Mouse (Mus musculus): ENCODE results near the gene Shroom3. TPM values are rescaled to one million over a fixed set of nuclear protein-coding genes. Genes with fewer than 3 reads are reported as not detected.

Gene Shroom3
- polyA plus RNA-seq (2014; fragmentation: Nextera tagmentation; extraction: Ambion mirVana), result 5.6 and 6.9 TPM in 2 replicates

DNA sequence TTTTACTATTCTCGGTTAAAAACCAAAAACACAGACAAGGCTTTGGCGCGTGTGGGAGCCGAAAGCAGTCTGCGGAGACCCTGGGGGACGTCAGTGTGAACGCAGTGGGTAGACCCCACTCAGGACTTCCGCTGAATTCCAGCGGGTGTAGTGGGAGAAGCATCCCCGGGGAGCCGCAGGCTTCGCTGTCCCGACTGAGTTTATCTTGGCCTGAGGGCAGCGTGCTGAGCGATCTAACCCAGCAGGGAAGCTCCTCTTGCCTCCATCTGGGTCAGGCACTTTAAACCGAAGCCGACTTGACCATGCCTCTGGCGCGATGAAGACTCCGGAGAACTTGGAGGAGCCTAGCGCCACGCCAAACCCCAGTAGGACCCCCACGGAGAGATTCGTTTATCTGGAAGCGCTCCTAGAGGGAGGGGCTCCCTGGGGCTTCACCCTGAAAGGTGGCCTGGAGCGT lies at the start of gene Shroom3:
Shroom3 (plus strand) TSS at position 85 of the 457 bp plus-strand sequence.
- Histone ChIP-seq H3K9me3 (ENCODE audit: low read depth, low read length) (no peaks in the 10 kb centered on the region), H3K4me1 (ENCODE audit: insufficient read depth) (peaks cover 5% of the 10 kb centered on the region; the same call in 1 of the 2 replicates), H3K27ac (ENCODE audit: low read depth) (peak within 1 kb of the TSS; percentile 60), H3K36me3 (ENCODE audit: insufficient read depth) (no peaks in the 10 kb centered on the region), H3K4me3 (ENCODE audit: low read depth, low read length) (peak within 1 kb of the TSS; percentile 48), H3K27me3 (ENCODE audit: insufficient read depth, low read length) (peaks cover 6% of the 10 kb centered on the region), H3K4me2 (peak within 1 kb of the TSS; percentile 95), H3K9ac (peak within 1 kb of the TSS; percentile 50)
- under 1% methylated on average over 26 of the region's 26 CpGs for WGBS
- no peak for TF ChIP-seq CTCF (IDR thresholded peaks at IDR 0.05; ENCODE audit: low read depth)
- DNase-seq (peak; percentile 77), ATAC-seq (ENCODE audit: insufficient read depth) (peak; percentile 41; the same call in 1 of the 2 replicates)

DNA sequence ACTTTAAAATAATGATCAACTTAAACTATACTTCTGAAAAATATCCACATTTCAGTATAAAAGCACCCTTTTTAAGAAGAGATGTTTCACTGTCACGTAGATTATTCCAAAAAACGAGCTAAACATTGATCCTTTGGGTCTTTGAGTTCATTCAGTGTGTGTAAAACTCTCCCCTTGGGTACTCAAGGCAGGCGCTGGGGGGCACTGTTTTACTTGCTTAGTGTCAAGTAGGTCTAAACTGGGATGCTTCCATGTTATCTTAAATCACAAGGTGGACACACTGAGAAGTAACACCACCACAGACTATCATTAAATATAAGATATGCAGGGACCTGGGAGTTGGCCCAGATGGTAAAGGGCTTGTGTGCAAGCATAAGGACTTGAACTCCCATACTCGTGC lies 49.7 kb upstream of the Shroom3 start:
- ATAC-seq (ENCODE audit: insufficient read depth) (no peak), DNase-seq (peak; percentile 15)
- peak; percentile 12; the same call in 1 of the 2 replicates for TF ChIP-seq CTCF (IDR thresholded peaks at IDR 0.05; ENCODE audit: low read depth)
- H3K27ac ChIP-seq (ENCODE audit: low read depth), result no peak overlapping the region
- 55% methylated on average over 4 of the region's 4 CpGs for WGBS
- no peaks in the 10 kb centered on the region for H3K27me3 ChIP-seq (ENCODE audit: insufficient read depth, low read length)
- H3K9ac ChIP-seq, result no peak overlapping the region
- no peaks in the 10 kb centered on the region for H3K36me3 ChIP-seq (ENCODE audit: insufficient read depth)
- 0 out of 2 replicates have a peak, but pooled peaks cover 3% of the 10 kb centered on the region for H3K4me1 ChIP-seq (ENCODE audit: insufficient read depth)
- no peak overlapping the region for H3K4me3 ChIP-seq (ENCODE audit: low read depth, low read length)
- no peaks in the 10 kb centered on the region for H3K9me3 ChIP-seq (ENCODE audit: low read depth, low read length)
- H3K4me2 ChIP-seq, result no peak overlapping the region

DNA sequence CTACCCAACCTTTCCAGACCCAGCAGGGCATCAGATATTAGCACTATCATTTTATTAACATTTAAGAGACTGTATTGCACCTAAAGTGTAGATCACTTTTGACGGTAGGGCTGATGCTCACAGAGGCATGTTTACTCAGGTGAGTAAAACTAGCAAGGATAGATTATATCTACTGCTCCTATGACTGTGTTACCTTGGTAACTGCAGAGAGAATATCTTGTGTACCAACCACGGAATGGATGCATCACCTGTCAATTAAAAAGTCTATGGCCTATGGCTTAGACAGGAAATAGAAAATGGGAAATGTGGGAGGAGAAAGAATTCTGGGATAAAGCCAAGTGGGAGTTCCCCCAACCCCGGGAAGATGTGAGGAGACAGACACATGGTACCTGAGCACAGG lies 48.3 kb upstream of the Shroom3 start:
- no peak overlapping the region for H3K9ac ChIP-seq
- H3K4me1 ChIP-seq (ENCODE audit: insufficient read depth), result no peaks in the 10 kb centered on the region
- H3K27ac ChIP-seq (ENCODE audit: low read depth), result no peak overlapping the region
- no peak overlapping the region for H3K4me3 ChIP-seq (ENCODE audit: low read depth, low read length)
- no peak for DNase-seq
- no peaks in the 10 kb centered on the region for H3K36me3 ChIP-seq (ENCODE audit: insufficient read depth)
- TF ChIP-seq CTCF (IDR thresholded peaks at IDR 0.05; ENCODE audit: low read depth), result no peak
- H3K9me3 ChIP-seq (ENCODE audit: low read depth, low read length), result no peaks in the 10 kb centered on the region
- H3K4me2 ChIP-seq, result no peak overlapping the region
- no peaks in the 10 kb centered on the region for H3K27me3 ChIP-seq (ENCODE audit: insufficient read depth, low read length)
- no peak for ATAC-seq (ENCODE audit: insufficient read depth)
- WGBS, result 58% methylated on average over 3 of the region's 3 CpGs

DNA sequence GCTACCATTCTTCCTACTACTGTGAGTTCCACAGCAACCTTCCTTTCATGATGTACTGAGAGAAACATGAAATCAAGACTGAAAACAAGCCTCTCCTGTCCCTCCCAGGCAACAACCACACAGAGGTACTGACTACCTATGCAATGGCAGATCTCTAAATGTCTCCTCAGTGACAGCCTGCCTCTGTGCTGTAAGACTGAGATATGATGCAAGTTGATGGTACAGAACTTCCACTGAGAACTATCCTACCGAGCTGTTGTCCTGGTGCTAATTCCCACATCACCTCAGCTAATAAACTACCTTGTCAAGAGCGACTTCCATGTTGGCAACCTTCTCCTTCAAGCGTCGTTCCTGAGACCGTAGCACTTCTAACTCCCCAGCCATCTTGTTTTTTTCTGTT lies 47.3 kb upstream of the Shroom3 start:
- WGBS, result 75% methylated on average over 5 of the region's 5 CpGs
- ATAC-seq (ENCODE audit: insufficient read depth), result no peak
- no peak overlapping the region for H3K9ac ChIP-seq
- no peak overlapping the region for H3K27ac ChIP-seq (ENCODE audit: low read depth)
- H3K27me3 ChIP-seq (ENCODE audit: insufficient read depth, low read length), result no peaks in the 10 kb centered on the region
- H3K4me1 ChIP-seq (ENCODE audit: insufficient read depth), result no peaks in the 10 kb centered on the region
- H3K4me2 ChIP-seq, result no peak overlapping the region
- TF ChIP-seq CTCF (IDR thresholded peaks at IDR 0.05; ENCODE audit: low read depth), result no peak
- no peak for DNase-seq
- no peaks in the 10 kb centered on the region for H3K36me3 ChIP-seq (ENCODE audit: insufficient read depth)
- H3K4me3 ChIP-seq (ENCODE audit: low read depth, low read length), result no peak overlapping the region
- no peaks in the 10 kb centered on the region for H3K9me3 ChIP-seq (ENCODE audit: low read depth, low read length)

DNA sequence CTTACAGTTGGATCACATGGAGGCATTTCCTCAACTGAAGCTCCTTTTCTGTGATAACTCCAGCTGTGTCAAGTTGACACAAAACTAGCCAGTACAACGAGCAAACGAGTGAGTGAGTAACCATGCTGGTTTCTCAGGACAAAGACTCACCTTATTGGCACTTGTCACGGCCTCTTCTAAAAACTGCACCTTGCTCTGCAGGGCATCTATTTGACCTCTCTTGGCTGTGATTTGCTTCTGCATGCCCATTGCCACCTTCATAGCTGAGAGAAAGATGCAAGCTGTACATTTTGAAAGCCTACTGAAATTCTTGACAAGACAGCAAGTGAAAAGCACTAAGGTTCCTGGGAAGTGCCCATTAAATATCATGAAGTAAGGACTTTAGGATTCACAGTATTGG lies 42.4 kb upstream of the Shroom3 start:
- H3K36me3 ChIP-seq (ENCODE audit: insufficient read depth), result no peaks in the 10 kb centered on the region
- no peak for DNase-seq

DNA sequence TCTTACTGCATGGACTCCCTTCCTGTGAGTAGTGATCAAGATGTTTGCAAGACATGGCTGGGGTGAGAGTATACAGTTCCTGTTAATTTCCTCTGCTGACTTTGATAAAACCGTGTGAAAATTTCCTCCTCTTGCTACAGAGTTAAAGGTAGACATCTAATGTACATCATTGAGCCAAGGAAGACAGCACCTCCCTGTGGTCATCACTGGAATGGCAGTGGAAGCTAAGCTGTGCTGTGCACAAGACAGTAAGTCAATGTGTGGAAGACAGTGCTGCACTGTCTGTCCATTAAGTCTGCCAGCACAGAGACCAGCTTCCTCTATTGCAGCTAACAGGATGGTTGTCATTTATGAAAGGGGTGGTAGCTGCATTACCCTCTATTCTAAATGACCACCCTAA lies 27.0 kb upstream of the Shroom3 start:
- H3K27ac ChIP-seq (ENCODE audit: low read depth), result no peak overlapping the region
- ATAC-seq (ENCODE audit: insufficient read depth), result peak; percentile 47; the same call in 1 of the 2 replicates
- H3K4me3 ChIP-seq (ENCODE audit: low read depth, low read length), result no peak overlapping the region
- no peak overlapping the region for H3K4me2 ChIP-seq
- no peak overlapping the region for H3K9ac ChIP-seq
- H3K27me3 ChIP-seq (ENCODE audit: insufficient read depth, low read length), result no peaks in the 10 kb centered on the region
- DNase-seq, result peak; percentile 92
- 8% methylated on average over 1 of the region's 1 CpGs for WGBS
- peak; percentile 93 for TF ChIP-seq CTCF (IDR thresholded peaks at IDR 0.05; ENCODE audit: low read depth)
- H3K4me1 ChIP-seq (ENCODE audit: insufficient read depth), result no peaks in the 10 kb centered on the region
- H3K9me3 ChIP-seq (ENCODE audit: low read depth, low read length), result no peaks in the 10 kb centered on the region
- peaks cover 5% of the 10 kb centered on the region; the same call in 1 of the 2 replicates for H3K36me3 ChIP-seq (ENCODE audit: insufficient read depth)

More for the DNA sequence above, 42.4 kb upstream of the Shroom3 start:
- ATAC-seq (ENCODE audit: insufficient read depth), result no peak
- Histone ChIP-seq H3K27ac (ENCODE audit: low read depth) (no peak overlapping the region), H3K4me2 (no peak overlapping the region), H3K9ac (no peak overlapping the region), H3K4me3 (ENCODE audit: low read depth, low read length) (no peak overlapping the region), H3K27me3 (ENCODE audit: insufficient read depth, low read length) (no peaks in the 10 kb centered on the region), H3K4me1 (ENCODE audit: insufficient read depth) (no peaks in the 10 kb centered on the region), H3K9me3 (ENCODE audit: low read depth, low read length) (no peaks in the 10 kb centered on the region)
- TF ChIP-seq CTCF (IDR thresholded peaks at IDR 0.05; ENCODE audit: low read depth), result no peak
- WGBS, result 79% methylated on average over 3 of the region's 3 CpGs

DNA sequence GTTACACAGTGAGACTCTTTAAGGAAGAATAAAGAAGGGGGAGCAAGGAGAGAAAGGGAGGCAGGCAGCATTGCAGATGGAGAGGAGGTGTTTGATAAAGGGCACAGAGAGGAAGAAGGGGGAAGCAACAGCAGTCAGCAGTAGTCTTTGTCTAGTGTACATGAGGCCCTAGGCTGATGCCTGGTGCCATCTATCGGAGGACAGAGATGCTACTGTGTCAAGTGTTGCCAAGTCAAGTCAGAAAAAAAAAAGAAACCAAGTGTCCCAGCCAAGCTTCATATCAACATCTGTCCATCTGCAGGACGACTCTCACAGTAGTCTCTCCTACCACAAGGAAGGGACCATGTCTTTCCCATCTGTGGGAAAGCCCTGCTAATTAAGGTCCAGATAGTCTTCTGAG lies 18.9 kb upstream of the Shroom3 start:
- WGBS, result 48% methylated on average over 2 of the region's 2 CpGs
- Histone ChIP-seq H3K4me1 (ENCODE audit: insufficient read depth) (no peaks in the 10 kb centered on the region), H3K4me2 (no peak overlapping the region), H3K9ac (no peak overlapping the region), H3K36me3 (ENCODE audit: insufficient read depth) (peaks cover 5% of the 10 kb centered on the region; the same call in 1 of the 2 replicates), H3K27ac (ENCODE audit: low read depth) (no peak overlapping the region), H3K9me3 (ENCODE audit: low read depth, low read length) (no peaks in the 10 kb centered on the region), H3K27me3 (ENCODE audit: insufficient read depth, low read length) (no peaks in the 10 kb centered on the region), H3K4me3 (ENCODE audit: low read depth, low read length) (no peak overlapping the region)
- 0 out of 2 replicates have a peak, but pooled peaks have one; percentile 25 for TF ChIP-seq CTCF (IDR thresholded peaks at IDR 0.05; ENCODE audit: low read depth)
- DNase-seq (peak; percentile 36), ATAC-seq (ENCODE audit: insufficient read depth) (no peak)
